Mouse (Mus musculus): ENCODE measurements around the gene S100a10.
"Not testable (repeated sequence)": the region's sequence is repeated elsewhere in the genome, so short reads cannot be mapped to it uniquely, and the experiment has no call there.

Gene S100a10

DNA sequence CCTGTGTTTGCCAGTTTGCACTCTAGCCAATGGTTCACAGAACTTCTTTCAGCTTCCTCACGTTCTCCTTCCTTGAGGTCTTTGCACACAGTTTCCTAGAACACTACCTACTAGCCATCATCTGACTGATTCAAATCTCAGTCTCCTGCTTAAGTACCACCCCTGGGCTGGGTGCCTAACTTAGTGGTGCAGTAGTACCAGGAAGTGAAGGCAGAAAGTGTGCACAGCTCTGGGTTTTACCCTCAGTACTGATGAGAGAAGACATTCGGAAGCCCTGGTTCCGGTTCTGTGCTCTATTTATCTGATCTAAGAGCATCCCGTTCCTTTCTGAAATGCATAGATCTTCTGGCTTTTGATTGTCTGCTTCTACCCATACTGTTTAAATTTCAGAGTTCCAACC lies 26.8 kb downstream of the S100a10 start:
- no peak for DNase-seq

DNA sequence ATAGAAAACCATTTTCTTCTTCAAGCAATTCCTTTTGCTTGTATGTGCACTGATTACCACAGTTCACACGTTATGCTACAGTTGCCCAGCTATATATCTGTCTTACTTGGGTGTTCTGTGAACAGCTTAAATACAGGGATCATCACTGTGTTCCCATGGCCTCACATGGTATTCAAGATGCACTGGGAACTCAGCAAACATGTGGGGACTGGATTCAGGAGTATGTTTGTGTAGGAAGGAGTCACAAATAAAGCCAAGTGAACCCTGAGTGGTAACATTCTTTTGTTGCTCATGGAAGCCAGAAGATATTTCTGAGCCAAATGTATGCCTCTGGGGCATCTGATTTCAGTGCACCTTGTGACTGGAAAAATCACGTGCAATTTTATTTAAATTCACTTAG lies 28.2 kb downstream of the S100a10 start:
- no peak for DNase-seq

DNA sequence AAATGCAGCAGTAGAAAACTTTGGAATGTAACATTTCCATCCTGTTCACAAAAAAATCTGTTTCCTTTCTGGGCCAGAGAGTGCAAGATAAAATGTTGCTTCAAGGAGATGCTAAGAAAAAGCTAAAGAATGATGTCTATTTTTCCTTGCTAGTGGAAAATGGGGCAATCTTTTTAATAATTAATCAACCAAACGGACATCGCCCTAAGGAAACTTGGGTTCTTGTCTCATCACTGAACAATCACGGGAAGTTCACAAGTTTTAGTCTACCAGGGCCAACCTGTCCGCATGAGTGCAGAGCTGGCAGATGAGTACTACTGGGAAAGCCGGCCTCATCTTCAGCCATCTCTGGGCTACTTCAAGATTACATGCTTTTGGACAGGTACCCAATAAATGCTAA lies 34.7 kb downstream of the S100a10 start:
- no peak for DNase-seq

DNA sequence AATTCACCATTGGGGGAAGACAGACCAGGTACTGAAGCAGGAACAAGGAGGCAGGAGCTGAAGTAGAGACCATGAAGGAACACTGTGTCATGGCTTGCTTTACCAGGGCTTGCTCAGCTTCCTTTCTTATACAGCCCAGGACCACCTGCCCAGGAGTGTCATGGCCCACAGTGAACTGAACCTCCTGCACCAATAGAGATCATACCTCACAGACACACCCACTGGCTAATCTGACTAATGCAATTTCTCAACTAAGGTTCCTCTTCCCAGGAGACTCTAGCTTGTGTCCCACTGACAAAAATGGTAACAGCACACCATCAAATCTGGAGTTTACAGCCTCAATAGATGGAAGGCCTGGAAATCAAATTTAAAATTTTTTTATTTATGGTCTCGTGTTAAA lies 35.4 kb downstream of the S100a10 start:
- no peak for DNase-seq

DNA sequence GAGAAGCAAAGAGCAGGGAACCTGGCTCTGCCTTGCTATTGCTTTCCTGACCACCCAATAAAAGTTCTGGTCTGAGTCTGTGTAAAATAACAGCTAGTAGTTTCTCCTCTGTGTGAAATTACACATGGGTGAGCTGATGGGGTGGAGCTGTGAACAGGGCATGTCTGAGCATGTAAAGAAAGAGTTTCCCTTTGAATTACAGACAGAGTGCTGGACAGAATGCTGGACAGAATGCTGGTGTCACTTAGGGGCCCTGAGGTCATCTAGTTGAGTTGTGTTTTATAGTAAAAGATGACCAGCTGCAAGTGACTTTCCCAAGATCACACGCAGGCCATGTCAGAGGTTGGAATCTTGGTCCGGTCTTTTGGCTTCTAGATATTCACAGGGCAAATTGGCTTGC lies 37.2 kb downstream of the S100a10 start:
- DNase-seq = no peak

DNA sequence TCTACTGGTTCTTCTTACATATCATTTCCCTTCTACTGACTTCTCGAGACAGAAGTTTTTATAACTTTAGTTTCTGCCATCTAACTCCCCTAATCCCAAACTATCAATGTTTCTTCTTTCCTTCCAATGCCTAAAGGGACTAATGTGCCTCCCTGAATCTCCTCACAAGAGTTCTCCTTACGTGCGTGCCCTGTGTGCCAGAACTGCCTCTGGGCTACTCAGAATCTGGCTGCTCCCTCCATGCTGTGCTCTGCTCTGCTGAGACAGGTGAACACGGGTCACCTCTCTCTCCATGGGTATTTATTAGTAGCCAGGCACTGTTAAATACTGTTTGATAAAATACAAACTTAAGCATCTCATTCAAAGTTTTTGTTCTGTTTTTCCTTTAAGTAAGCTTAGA lies 38.1 kb downstream of the S100a10 start:
- DNase-seq = no peak

DNA sequence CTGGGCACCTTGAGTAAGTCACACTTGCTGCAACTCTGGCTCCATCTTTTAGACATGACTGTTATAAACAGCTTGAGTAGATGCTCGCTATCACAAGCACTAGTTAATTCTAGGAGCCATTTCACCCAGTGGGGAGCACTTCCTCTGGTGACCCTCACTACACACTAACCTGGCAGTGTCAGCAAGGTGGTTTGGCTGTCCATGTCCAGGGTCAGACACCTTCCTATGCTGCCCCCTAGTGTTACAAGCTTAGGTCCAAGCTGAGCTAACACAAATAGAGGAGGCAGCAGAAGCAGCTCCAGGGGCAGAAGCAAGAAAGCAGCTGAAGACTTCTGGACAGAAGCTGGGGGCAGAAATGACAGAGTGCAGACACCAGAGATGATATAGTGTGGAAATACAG lies 38.6 kb downstream of the S100a10 start:
- peak; percentile 73 for DNase-seq

DNA sequence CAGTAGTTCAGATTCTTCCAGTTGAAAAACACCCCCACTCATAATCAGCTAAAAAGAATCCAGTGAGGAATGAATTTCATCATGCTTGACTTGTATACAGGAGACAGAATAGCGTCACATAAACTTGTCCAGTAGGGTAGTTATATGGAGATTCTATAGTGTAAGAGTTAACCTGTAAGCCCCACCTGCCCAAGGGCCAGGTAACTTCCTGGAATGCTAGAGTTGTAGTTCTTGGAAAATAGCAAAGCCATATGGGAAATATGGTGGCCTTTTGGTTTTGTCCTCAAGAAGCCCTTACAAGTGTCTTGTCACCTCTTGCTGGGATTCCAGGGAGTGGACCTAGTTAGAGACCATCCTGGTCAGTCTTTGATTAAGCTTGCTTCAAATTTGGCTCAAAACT lies 41.8 kb downstream of the S100a10 start:
- DNase-seq = no peak

DNA sequence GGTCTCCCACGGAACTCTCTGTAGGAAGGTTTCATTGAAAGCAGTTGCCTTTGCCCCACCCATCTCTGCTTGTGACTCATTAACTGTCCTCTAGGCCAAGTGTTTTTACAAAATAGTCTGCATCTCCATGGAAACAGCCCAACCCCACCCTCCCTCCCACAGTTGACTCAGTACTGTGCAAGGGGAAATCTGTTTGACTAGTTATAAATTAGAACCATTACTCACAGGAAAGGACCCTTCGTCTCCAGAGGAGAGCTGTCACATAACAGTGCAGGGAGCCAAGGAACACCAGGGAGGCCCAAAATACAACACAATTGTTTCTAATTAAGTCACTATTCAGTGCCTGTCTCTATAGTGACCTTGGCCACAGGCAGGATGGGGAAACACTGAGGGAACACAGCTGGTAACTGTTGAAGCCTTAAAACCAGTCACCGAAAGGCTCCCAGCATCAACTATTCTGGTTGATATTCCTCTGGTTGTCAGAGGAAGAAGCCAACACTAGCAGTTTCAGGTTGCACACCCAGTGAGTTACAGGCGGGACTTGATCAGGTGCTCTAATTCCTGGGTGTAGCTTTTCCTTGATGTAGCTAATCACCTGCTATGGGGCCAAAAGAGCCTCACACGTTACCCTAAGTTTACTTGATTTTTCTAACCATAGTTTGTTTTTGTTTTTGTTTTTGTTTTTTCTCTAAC lies 42.5 kb downstream of the S100a10 start:
- peak; percentile 72 for DNase-seq

DNA sequence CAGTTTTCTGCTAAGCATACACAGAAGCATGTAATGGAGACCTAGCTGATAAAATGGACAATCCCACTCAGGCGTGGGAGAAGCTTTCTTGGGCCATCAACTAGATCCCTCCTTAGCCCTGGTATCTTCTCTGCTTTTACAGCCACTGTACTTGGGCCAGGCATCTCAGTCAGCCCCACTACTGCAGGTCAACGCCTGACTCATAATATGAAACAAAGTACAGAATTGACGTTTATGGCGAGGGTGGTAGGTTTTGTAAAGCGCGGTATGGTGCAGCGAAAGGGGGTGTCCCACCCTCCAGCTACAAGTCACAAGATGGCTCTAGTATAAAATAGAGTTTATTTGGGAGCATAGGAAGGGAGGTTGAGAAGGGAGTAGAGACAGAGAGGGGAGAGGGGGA lies 43.1 kb downstream of the S100a10 start:
- DNase-seq = no peak

DNA sequence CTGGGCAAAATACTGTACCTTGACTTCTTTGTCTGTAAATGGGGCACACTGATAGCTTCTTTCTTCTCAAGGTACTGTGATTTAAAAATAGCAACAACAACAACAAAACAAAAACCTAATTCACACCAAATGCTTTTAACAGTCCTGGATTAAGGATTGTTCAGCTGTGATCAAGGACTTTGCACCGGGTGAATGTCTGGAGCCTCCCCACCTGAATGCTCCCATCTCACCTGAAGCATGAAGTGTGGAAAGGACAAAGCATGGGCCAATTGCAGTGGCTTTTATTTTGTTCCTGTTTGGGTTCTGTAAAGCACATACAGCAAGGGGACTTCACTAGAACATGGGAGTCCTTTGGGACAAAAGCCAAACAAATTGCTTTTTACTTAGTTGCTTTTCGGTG lies 45.3 kb downstream of the S100a10 start:
- DNase-seq = peak; percentile 24

DNA sequence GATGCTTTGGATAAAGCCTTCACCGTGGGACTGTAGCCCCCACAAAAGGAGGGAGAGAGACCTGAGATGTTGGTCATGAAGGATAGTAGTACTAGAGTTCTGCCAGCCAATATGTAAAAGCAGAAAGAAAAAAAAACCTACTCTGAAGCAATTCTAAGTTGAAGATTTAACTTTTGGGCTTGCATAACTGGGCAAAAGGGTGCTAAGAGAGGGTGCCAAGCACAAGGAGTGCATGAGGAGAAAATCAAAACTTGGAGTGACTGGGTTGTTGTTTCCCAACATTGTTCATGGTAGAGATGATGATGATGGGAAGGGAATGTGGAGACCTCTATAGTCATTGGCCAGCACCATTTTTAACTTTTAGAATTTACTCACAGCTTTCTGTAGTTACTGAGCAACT lies 47.0 kb downstream of the S100a10 start:
- no peak for DNase-seq

DNA sequence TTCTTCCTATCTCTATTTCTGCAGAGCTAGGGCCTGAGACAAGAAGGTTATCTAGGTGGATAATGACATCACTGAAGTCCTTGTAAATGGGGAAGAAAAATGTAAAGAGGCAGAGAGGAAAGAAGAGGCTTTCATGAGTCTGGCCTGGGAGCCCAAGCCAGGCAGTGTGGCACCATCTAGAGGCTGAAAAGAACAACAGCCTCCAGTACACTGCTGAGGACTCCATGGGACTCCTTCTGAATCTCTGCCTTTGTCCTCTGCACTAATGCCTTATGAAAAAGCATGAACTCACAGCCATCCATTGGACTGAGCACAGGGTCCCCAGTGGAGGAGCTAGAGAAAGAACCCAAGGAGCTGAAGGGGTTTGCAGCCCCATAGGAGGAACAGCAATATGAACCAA lies 54.1 kb downstream of the S100a10 start:
- DNase-seq = not testable (repeated sequence)

All from kidney, adult 18-20 months (tissue).